Mouse (Mus musculus): ENCODE results near the gene Parp8.

DNA sequence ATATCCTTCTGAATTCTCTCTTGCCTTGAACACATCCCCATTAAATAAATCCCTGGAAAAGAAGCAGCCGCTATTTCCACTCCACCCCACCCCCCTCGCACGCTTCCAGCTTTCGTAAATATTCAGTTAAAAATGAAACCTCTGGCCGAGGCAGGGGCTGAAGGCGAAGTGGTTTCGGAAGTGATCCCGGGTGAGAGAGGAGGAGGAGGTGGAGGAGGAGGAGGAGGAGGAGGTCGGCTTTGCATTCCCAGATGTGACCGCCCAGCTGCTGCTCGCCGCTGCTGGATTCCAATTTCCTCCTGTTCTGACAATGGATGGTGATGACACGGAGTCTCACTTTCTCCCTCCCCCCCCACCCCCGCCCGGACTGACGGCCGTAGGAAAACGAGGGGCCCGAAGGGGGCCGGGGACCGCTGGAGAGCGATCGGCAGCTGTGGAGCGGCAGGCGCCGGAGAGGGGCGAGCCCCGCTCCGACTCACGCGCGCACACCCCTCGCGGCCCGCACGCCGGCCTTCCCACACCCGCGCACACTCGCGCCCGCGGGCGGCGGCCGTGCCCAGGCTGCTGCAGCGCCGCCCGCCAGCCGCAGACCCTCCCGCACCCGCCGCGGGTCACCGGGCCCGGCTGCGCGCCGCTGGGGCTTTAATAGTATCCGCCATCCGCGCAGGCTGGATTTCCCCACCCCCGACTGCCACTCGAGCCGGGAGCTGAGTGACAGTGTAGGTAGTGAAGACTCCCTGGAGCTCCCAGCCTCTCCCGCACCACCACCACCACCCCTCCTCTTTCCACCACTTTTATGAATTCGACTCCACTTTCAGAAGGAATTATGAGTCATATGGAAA lies at the start of gene Parp8:
- no peak for TF ChIP-seq POLR2A (IDR thresholded peaks at IDR 0.05; ENCODE audit: extremely low read depth, insufficient read depth, low read length)
- no peak for TF ChIP-seq CTCF (IDR thresholded peaks at IDR 0.05; ENCODE audit: extremely low read depth, insufficient read depth, low read length)

Measured in cortical plate, adult 2 months (tissue).